Mouse (Mus musculus): ENCODE results near the gene Cfd.

- TF ChIP-seq CTCF (IDR thresholded peaks at IDR 0.05; ENCODE audit: borderline replicate concordance, insufficient read depth, low read length) = no peak
- no peak for TF ChIP-seq POLR2A (IDR thresholded peaks at IDR 0.05; ENCODE audit: low read depth, low read length)
Measured at GRCm38 (mm10) chr10:79920056-79920890, 29.6 kb downstream of the Cfd start.
